Mouse (Mus musculus): ENCODE measurements around the gene Wdr54.
A peak's percentile ranks its signal among the peaks of the same experiment; 100 is the strongest.

Wdr54 gene

DNA sequence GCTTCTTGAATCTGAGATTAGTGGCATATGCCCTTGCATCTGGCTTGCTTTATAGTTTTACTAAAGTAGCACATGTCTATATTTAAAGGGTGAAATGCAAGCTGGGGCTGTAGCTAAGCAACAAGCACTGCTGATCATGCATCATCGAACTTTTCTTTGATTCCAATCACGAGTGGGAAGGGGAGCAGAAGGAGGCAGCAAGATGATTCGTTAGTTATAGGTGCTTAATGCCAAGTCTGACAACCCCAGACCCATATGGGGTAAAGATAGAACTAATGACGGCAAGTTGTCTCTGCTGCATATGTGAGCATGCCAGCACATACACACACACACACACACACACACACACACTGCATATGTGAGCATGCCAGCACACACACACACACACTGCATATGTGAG is 52.0 kb downstream of the Wdr54 start:
- DNase-seq (ENCODE audit: low spot score): no peak

DNA sequence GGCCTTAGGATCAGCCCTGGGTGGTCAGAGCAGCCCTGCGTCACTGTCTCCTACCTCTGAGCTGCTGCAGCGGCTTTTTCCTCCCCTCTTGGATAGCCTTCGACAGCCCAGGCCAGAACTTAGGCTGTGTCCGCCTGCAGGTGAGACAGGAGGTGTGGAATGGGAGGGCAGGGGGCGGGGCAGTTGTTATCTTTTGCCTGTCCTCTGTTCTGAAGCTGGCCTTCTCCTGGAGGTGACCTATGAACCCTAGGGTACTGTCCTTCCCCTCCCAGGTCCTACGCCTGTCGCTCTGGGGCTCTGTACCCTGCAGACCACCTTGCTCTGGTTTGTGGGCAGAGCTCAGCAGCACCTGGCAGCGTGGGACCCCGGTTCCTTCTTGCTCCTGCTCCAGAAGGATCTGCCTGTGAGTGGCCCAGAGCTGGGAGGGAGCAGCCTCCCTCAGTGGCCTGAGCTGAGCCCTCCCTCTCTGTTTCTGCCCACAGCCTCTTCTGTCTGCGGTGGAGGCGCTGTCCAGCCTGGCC is 53.0 kb downstream of the Wdr54 start:
- no peak for DNase-seq (ENCODE audit: low spot score)

DNA sequence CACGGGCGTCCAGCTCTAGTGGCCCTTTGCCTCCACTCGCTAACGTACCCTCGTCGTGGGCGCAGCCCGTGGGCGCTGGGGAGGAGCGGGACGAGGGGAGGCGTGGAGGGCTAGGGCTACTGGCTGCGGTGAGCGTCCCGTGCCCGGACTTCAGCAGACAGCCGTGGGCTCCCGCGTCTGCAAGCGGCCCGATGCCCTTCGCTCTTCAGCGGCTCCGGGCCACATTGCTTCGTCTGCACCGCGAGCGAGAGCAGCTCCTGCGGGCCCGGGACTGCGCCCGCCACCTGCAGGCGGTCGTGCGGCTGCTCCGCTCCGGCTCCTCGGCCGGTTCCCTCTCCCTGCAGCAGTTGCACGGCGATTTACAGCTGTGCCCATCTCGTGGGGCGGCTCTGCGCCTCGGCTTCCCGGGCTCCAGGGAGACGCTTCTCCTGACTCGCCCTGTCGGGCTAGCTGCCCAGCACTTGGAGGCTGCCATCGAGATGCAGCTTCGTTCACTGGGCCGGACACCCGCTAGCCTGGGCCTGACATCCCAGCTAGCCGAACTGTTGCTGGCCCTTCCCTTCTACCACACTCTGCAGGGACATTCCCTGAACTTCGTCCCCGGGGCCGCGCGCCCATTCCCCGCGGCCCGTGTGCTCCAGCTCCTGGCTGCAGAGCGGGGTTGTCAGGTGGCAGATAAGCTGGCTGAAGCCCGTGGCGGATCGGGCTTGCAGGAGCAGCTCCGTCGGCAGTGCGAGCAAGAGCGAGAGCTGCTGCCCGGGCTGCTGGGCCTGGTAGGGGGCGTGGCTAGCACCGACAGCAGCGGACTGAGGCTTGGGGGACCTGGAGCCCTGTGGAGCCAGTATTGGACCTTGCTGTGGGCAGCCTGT is 54.3 kb downstream of the Wdr54 start:
- DNase-seq (ENCODE audit: low spot score): peak; percentile 74

DNA sequence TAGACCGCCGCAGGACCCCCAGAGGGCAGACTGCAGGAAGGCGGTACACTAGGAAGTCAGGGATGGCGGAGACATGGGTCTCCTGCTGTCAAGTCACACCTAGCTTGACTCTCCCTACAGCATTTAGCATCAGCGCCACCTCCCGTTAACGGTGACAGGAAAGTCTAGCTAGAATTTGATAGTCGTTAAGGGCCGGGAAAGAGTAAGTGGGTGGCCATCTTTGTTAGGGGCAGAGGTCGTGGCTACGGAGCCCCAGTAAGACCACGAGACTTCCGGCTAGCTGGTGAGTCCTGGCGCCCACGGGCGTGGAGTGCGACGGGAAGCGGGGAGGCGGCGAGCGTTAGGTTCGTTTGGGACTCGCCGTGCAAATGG is 54.9 kb downstream of the Wdr54 start, which contains the start of the genes Ccdc142 and Gm42688:
TSS of gene Ccdc142 (plus strand) at position 286 of the 372 bp plus-strand sequence.
TSS of gene Gm42688 (plus strand) at position 302 of the 372 bp plus-strand sequence.
- DNase-seq (ENCODE audit: low spot score): peak; percentile 89

Data from testis, postnatal 14 days (tissue).